Mouse (Mus musculus) midbrain, postnatal 0 days (tissue): ENCODE data around the gene Rgma. TPM values are rescaled to one million over a fixed set of nuclear protein-coding genes. Genes with fewer than 3 reads are reported as not detected.

Experiments used
- ATAC-seq: fragments of 200-750 bp; cut with Nextera tagmentation; 2 replicates; pipeline ENCODE4 v1.8.0; 2017; ENCODE audit warnings: moderate number of reproducible peaks, mild to moderate bottlenecking, moderate TSS enrichment, moderate library complexity; ENCODE audit not compliant: low FRiP score
- DNase-seq: peaks from one replicate; pipeline ENCODE4 v3.0.0-alpha.2; 2015; ENCODE audit warnings: low spot score
- H3K27ac ChIP-seq: fragments of 300-500 bp; sonication (generic); 2 replicates; pipeline ENCODE4 v1.5.1; 2014; ENCODE audit warnings: low read depth, mild to moderate bottlenecking, low read length, mixed read lengths
- H3K27me3 ChIP-seq: fragments of 300-500 bp; sonication (generic); 2 replicates; pipeline ENCODE4 v1.6.1; 2014; ENCODE audit warnings: low read length, control low read depth, mixed read lengths; ENCODE audit not compliant: insufficient read depth
- H3K36me3 ChIP-seq: fragments of 300-500 bp; sonication (generic); 2 replicates; pipeline ENCODE4 v1.6.1; 2014; ENCODE audit warnings: low read length, control low read depth, mixed read lengths; ENCODE audit not compliant: insufficient read depth
- H3K4me1 ChIP-seq: fragments of 300-500 bp; sonication (generic); 2 replicates; pipeline ENCODE4 v1.6.1; 2014; ENCODE audit warnings: mild to moderate bottlenecking, control low read depth, antibody characterized with exemption, low read length, mixed read lengths; ENCODE audit not compliant: insufficient read depth
- H3K4me2 ChIP-seq: fragments of 300-500 bp; sonication (generic); 2 replicates; pipeline ENCODE4 v1.6.1; 2014; ENCODE audit warnings: low read depth, mild to moderate bottlenecking, low read length, mixed read lengths; ENCODE audit not compliant: poor library complexity, severe bottlenecking
- H3K4me3 ChIP-seq: fragments of 300-500 bp; sonication (generic); 2 replicates; pipeline ENCODE4 v1.5.1; 2014; ENCODE audit warnings: low read depth, mild to moderate bottlenecking, low read length, moderate library complexity
- H3K9ac ChIP-seq: fragments of 300-500 bp; sonication (generic); replicated peaks from 2 replicates; pipeline ENCODE4 v1.6.1; 2014; ENCODE audit warnings: mild to moderate bottlenecking, low read length, moderate library complexity, mixed read lengths; ENCODE audit not compliant: poor library complexity, severe bottlenecking
- H3K9me3 ChIP-seq: fragments of 300-500 bp; sonication (generic); 2 replicates; pipeline ENCODE4 v1.6.1; 2016; ENCODE audit warnings: low read length, control low read depth
- CTCF ChIP-seq: IDR thresholded peaks from 2 replicates; pipeline ENCODE4 v1.5.1; 2016; ENCODE audit warnings: antibody characterized with exemption, mild to moderate bottlenecking
- WGBS: fragments of 180-500 bp; shearing (Covaris S2); extraction: QIAGEN DNeasy Blood & Tissue Kit; methylation state at CpG from one replicate; pipeline ENCODE4 v1.1.7; 2014; 5-methylcytosine and 5-hydroxymethylcytosine counted together
- polyA plus RNA-seq: library from polyadenylated mRNA; unstranded; fragments of >200 nt; fragmentation: Nextera tagmentation; extraction: Ambion mirVana; gene quantifications from 2 replicates; pipeline ENCODE4 v1.2.1, GENCODE M21; 2015
- total RNA-seq: library from RNA; depleted of rRNA; stranded (reverse); fragments of >200 nt; gene quantifications from 2 replicates; pipeline ENCODE4 v1.2.3, GENCODE M21; 2014; rRNA removed

The Rgma gene
- total and polyA plus RNA-seq, 2 experiments from 2014 or later, result 42.9 to 160 TPM

DNA sequence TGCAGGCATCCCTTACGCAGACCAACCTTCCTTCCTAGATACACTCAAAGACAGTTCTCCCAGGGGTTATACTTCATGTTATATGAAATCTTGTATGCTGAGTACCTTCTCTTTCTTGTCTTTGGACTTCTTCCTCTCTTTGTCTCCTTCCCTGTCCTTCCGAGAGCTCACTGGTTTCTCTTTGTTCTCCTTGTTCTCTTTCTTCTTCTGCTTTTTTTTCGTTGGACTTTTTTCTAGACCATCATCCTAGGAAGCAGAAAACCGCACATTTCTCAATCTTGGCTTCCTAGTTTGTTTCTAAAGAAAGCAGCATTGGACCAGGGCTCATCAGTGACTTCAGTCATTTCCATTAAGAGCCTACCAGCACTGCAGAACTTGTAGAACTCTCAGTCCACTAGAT, 76.3 kb downstream of the Rgma start:
- peaks cover 77% of the 10 kb centered on the region for H3K36me3 ChIP-seq
- H3K4me3 ChIP-seq, result no peak overlapping the region
- TF ChIP-seq CTCF, result no peak
- H3K27me3 ChIP-seq, result no peaks in the 10 kb centered on the region
- H3K9ac ChIP-seq, result no peak overlapping the region
- no peak overlapping the region for H3K27ac ChIP-seq
- WGBS, result 90% methylated on average over 4 of the region's 4 CpGs
- ATAC-seq (no peak), DNase-seq (no peak)
- H3K4me1 ChIP-seq, result no peaks in the 10 kb centered on the region
- H3K4me2 ChIP-seq, result no peak overlapping the region
- H3K9me3 ChIP-seq, result no peaks in the 10 kb centered on the region

- H3K36me3 ChIP-seq, result peaks cover 72% of the 10 kb centered on the region
- H3K27ac ChIP-seq, result no peak overlapping the region
- no peak for ATAC-seq
- no peak overlapping the region for H3K4me2 ChIP-seq
- H3K27me3 ChIP-seq, result no peaks in the 10 kb centered on the region
- no peaks in the 10 kb centered on the region for H3K4me1 ChIP-seq
- H3K9ac ChIP-seq, result no peak overlapping the region
- TF ChIP-seq CTCF, result no peak
- DNase-seq, result no peak
- H3K4me3 ChIP-seq, result no peak overlapping the region
- WGBS, result 91% methylated on average over 3 of the region's 3 CpGs
- no peaks in the 10 kb centered on the region for H3K9me3 ChIP-seq
Measured at GRCm38 (mm10) chr7:73452187-73452808, 77.0 kb downstream of the Rgma start.

DNA sequence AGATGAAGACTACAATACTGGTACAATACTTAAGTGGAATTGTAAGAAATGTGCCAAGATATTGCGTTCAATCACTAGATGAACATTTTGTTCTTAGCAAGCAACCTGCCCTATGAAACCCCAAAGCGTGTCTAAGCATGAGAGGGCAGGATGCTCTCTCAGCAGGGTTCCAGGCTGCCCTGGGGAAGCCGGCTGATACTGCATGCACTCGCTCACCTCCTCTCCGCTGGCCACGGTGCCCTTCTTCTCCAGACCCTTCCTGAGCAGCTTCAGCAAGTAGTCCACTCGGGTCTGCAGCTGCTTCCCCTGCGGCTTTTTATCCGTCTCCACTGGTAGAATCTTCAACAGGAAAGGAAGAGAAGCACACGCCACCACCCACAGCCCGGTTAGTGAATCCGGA, 78.8 kb downstream of the Rgma start:
- TF ChIP-seq CTCF, result no peak
- no peaks in the 10 kb centered on the region for H3K4me1 ChIP-seq
- 80% methylated on average over 12 of the region's 12 CpGs for WGBS
- DNase-seq (no peak), ATAC-seq (no peak)
- H3K4me3 ChIP-seq, result no peak overlapping the region
- H3K4me2 ChIP-seq, result no peak overlapping the region
- no peaks in the 10 kb centered on the region for H3K9me3 ChIP-seq
- no peak overlapping the region for H3K9ac ChIP-seq
- H3K36me3 ChIP-seq, result peaks cover 58% of the 10 kb centered on the region
- no peaks in the 10 kb centered on the region for H3K27me3 ChIP-seq
- no peak overlapping the region for H3K27ac ChIP-seq

- Histone ChIP-seq H3K36me3 (peaks cover 62% of the 10 kb centered on the region), H3K4me1 (no peaks in the 10 kb centered on the region), H3K4me2 (no peak overlapping the region), H3K27ac (no peak overlapping the region), H3K4me3 (no peak overlapping the region), H3K27me3 (no peaks in the 10 kb centered on the region), H3K9me3 (no peaks in the 10 kb centered on the region), H3K9ac (no peak overlapping the region)
- ATAC-seq (no peak), DNase-seq (peak; percentile 17)
- 73% methylated on average over 2 of the region's 2 CpGs for WGBS
- no peak for TF ChIP-seq CTCF
Measured at GRCm38 (mm10) chr7:73463546-73463945, 88.2 kb downstream of the Rgma start.

DNA sequence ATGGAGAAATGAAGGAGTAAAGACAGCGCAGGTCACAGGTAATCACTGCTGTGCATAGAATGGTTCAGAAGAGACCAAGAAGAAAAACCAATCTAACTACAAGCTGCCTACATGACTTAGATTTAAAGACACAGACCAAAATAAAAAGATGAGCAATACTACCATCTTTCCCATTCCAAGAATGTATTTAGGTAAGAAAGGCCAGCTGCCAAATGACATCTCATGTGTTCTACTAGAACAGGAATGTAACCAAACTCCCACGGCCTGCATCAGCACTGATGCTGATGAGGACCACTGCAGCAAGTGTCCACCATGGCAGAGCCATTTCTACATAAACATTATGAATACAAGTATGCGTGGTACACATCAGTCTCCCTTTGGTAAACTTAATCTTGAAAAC, 92.4 kb downstream of the Rgma start:
- Histone ChIP-seq H3K9ac (no peak overlapping the region), H3K9me3 (no peaks in the 10 kb centered on the region), H3K4me3 (no peak overlapping the region), H3K4me2 (no peak overlapping the region), H3K36me3 (peaks cover 65% of the 10 kb centered on the region), H3K27ac (no peak overlapping the region), H3K4me1 (no peaks in the 10 kb centered on the region), H3K27me3 (no peaks in the 10 kb centered on the region)
- no peak for TF ChIP-seq CTCF
- no peak for DNase-seq
- ATAC-seq, result no peak
- WGBS, result 99% methylated on average over 3 of the region's 3 CpGs

Other genes with a start within 250 kb of the Rgma start
- 34.0 and 34.4 TPM in 2 replicates for gene Chd2, start 166.3 kb downstream of the Rgma start, total RNA-seq
- 33.2 and 43.8 TPM in 2 replicates for gene Chd2, start 166.3 kb downstream of the Rgma start, polyA plus RNA-seq